Mouse (Mus musculus) erythroblast, embryonic 14.5 days (primary cell): ENCODE data around the gene Klk15.

Experiments
- GATA1 ChIP-seq: IDR thresholded peaks from 2 replicates; pipeline ENCODE4 v1.6.1; 2012; ENCODE audit warnings: low read length, inconsistent platforms, mixed read lengths
- TAL1 ChIP-seq: IDR thresholded peaks from 3 replicates; pipeline ENCODE4 v1.6.1; 2012; ENCODE audit warnings: low read length, inconsistent platforms, mixed read lengths

- no peak for TF ChIP-seq GATA1
- TF ChIP-seq TAL1, result no peak
Observed at GRCm38 (mm10) chr7:43928521-43928920, 5.0 kb upstream of the Klk15 start.
